Mouse (Mus musculus) stomach, embryonic 15.5 days (tissue): ENCODE data around the gene A630095N17Rik. TPM values are rescaled to one million over a fixed set of nuclear protein-coding genes. Genes with fewer than 3 reads are reported as not detected.
A peak's percentile ranks its signal among the peaks of the same experiment; 100 is the strongest.

Experiments
- ATAC-seq: fragments of 200-750 bp; cut with Nextera tagmentation; 2 replicates; pipeline ENCODE4 v1.8.0; 2017; ENCODE audit warnings: low read depth, moderate number of reproducible peaks, moderate TSS enrichment; ENCODE audit not compliant: insufficient read depth, low FRiP score
- H3K27ac ChIP-seq: fragments of 300-500 bp; sonication (generic); 2 replicates; pipeline ENCODE4 v1.5.1; 2015; ENCODE audit warnings: mild to moderate bottlenecking, inconsistent platforms
- H3K27me3 ChIP-seq: fragments of 300-500 bp; sonication (generic); replicated peaks from 2 replicates; pipeline ENCODE4 v1.6.1; 2015; ENCODE audit warnings: inconsistent platforms
- H3K36me3 ChIP-seq: fragments of 300-500 bp; sonication (generic); 2 replicates; pipeline ENCODE4 v1.6.1; 2015; ENCODE audit warnings: inconsistent platforms
- H3K4me1 ChIP-seq: fragments of 300-500 bp; sonication (generic); 2 replicates; pipeline ENCODE4 v1.6.1; 2015; ENCODE audit warnings: inconsistent platforms
- H3K4me2 ChIP-seq: fragments of 300-500 bp; sonication (generic); 2 replicates; pipeline ENCODE4 v1.6.1; 2015; ENCODE audit warnings: mild to moderate bottlenecking, inconsistent platforms
- H3K4me3 ChIP-seq: fragments of 300-500 bp; sonication (generic); replicated peaks from 2 replicates; pipeline ENCODE4 v1.5.1; 2015; ENCODE audit warnings: inconsistent platforms
- H3K9ac ChIP-seq: fragments of 300-500 bp; sonication (generic); 2 replicates; pipeline ENCODE4 v1.6.1; 2015; ENCODE audit warnings: inconsistent platforms
- H3K9me3 ChIP-seq: fragments of 300-500 bp; sonication (generic); 2 replicates; pipeline ENCODE4 v1.6.1; 2016; ENCODE audit warnings: inconsistent platforms
- WGBS: fragments of 180-500 bp; shearing (Covaris S2); methylation state at CpG from one replicate; pipeline ENCODE4 v1.1.7; 2015; 5-methylcytosine and 5-hydroxymethylcytosine counted together
- microRNA-seq: library from miRNA; unstranded; fragments of <30 nt; microRNA quantifications from one replicate; pipeline ENCODE4, GENCODE M21; 2016
- polyA plus RNA-seq: library from polyadenylated mRNA; unstranded; fragments of >200 nt; fragmentation: Nextera tagmentation; extraction: Ambion mirVana; gene quantifications from 2 replicates; pipeline ENCODE4 v1.2.1, GENCODE M21; 2015

The A630095N17Rik gene
- polyA plus RNA-seq, 1 experiment from 2014 or later, result not detected

DNA sequence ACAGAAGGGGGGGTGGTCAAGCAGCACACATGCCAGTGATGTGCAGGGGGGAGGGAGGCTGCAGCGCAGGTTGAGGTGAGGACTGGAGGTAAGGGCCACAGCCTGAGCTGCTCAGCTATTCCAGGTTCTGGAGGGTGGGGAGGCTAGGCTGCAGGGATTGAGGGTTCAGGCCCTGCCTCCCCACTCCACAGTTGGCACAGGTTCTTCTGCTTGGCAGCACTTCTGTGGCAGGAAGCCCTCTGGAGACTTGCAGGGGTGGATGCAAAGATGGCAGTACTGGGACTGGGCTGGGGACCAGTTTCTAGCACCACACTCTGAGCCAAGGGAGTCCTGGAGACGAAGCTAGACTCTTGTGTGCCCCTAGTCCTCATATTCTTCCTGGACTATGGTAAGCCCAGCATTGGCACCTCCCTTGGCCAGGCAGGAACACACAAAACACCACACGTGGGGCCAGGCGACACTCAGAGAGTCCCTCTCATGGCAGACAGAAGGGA, 50.5 kb downstream of the A630095N17Rik start:
- Histone ChIP-seq H3K27me3 (no peaks in the 10 kb centered on the region), H3K9me3 (no peaks in the 10 kb centered on the region), H3K36me3 (peaks cover 26% of the 10 kb centered on the region), H3K4me1 (peaks cover 14% of the 10 kb centered on the region), H3K4me3 (no peak overlapping the region), H3K9ac (no peak overlapping the region), H3K27ac (no peak overlapping the region), H3K4me2 (no peak overlapping the region)
- WGBS, result 89% methylated on average over 4 of the region's 4 CpGs
- no peak for ATAC-seq

DNA sequence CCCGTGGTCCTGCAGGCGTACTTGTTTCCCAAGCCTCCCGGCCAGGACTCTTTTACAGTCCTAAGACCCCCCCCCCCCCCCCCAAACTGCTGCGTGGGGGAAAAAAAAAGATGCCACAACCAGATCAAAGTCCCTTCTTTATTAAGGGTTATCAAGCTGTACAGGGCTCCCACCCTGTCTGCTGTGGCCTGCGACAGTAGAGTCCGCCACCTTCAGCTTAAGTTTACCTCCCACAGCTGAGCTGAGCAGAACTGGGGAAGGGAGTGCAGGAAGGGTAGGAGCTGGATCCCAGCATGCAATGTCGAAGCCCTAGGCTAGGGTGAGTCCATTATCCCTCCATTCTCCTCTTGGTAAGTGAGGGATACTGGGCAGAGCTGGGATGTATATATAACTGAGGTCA, 51.2 kb downstream of the A630095N17Rik start:
- Histone ChIP-seq H3K36me3 (peaks cover 23% of the 10 kb centered on the region), H3K9me3 (no peaks in the 10 kb centered on the region), H3K4me3 (peak overlapping the region; percentile 62; the same call in 1 of the 2 replicates), H3K4me1 (peaks cover 14% of the 10 kb centered on the region), H3K4me2 (peak overlapping the region; percentile 99), H3K9ac (no peak overlapping the region), H3K27ac (no peak overlapping the region), H3K27me3 (no peaks in the 10 kb centered on the region)
- no peak for ATAC-seq
- 31% methylated on average over 7 of the region's 7 CpGs for WGBS

DNA sequence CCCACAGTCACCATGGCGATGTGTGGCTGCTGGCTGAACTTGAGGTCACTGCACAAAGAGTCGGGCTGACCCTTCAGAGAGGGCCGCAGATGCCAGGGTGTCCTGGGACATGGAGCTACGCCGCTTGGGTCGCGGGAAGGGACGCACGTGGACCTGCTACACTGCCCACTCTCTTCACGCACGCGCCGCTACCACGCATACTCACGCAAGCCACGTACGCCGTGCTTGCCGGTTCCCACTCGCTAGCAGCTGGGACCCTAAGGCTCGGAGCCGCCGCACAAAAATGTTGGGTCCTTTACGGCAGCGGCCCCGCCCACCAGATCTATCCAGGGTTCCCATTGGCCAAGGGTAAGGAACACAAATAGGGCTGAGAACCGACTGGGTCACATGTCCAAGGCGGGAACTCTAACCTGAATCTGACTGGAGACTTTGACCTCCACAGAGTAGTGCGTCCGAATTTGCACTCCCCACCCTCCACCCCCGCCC, 51.8 kb downstream of the A630095N17Rik start, which contains the start of gene Abcb6:
TSS of gene Abcb6 (minus strand) at position 288 of the 486 bp plus-strand sequence.
- Histone ChIP-seq H3K4me1 (peaks cover 14% of the 10 kb centered on the region), H3K36me3 (peaks cover 17% of the 10 kb centered on the region), H3K9me3 (no peaks in the 10 kb centered on the region), H3K27me3 (no peaks in the 10 kb centered on the region), H3K4me3 (peak within 1 kb of the TSS; percentile 62), H3K27ac (peak within 1 kb of the TSS; percentile 57), H3K4me2 (peak within 1 kb of the TSS; percentile 99), H3K9ac (peak within 1 kb of the TSS; percentile 53)
- peak; percentile 90 for ATAC-seq
- WGBS, result under 1% methylated on average over 31 of the region's 31 CpGs

DNA sequence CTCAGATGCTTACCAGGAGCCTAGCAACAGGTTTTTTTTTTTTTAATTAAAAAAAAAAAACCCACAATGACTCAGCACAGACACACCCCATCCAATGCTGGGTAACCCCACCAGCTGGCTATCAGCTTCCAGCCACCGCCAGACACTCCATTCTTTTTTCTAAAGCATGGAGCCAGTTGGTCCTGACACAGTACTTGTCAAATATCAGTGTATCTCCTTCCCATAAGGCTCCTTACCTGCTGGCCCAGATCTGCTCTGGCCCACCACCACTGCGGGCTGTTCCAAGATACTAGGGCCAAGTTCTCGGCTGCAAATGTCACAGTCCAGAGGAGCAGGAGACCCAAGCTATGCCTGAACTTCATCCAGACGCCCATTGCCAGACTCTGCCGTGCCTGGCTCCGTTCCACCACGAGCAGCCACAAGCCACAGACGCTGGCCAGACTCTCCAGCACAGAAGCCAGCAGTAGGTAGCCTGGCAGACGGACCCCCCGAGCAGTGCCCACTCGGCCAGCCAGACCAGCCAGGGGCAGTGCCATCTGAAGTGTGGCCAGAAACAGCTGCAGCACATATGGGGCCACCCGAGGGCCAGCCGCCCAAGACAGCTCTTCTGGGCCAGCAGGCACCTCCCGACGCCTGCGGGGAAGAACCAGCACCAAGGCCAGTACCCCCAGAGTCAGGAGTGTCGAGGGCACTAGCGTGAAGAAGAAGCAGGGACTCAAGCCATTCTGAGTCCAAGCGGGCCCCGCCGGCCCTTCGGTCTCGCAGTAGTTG, 52.4 kb downstream of the A630095N17Rik start:
- H3K27ac ChIP-seq, result peak overlapping the region; percentile 57
- H3K4me2 ChIP-seq, result peak overlapping the region; percentile 99
- peak overlapping the region; percentile 53 for H3K9ac ChIP-seq
- H3K36me3 ChIP-seq, result peaks cover 12% of the 10 kb centered on the region
- no peaks in the 10 kb centered on the region for H3K27me3 ChIP-seq
- H3K9me3 ChIP-seq, result no peaks in the 10 kb centered on the region
- WGBS, result 6% methylated on average over 23 of the region's 23 CpGs
- peak; percentile 54 for ATAC-seq
- H3K4me1 ChIP-seq, result peaks cover 14% of the 10 kb centered on the region
- H3K4me3 ChIP-seq, result peak overlapping the region; percentile 62

Small RNAs within 50 kb of the gene (microRNA-seq; reads per million reads assigned to microRNA genes)
- gene Gm27943, result not detected

Other genes starting within 250 kb of the A630095N17Rik start
- gene Nhej1, start 106.9 kb downstream of the A630095N17Rik start, polyA plus RNA-seq, result 8.6 and 9.5 TPM in 2 replicates
- 0.49 and 0.86 TPM in 2 replicates for gene Slc23a3, start 98.2 kb downstream of the A630095N17Rik start, polyA plus RNA-seq
- 38.8 and 44.9 TPM in 2 replicates for gene Cnppd1, start 89.4 kb downstream of the A630095N17Rik start, polyA plus RNA-seq
- 43.8 and 47.8 TPM in 2 replicates for gene Retreg2, start 89.3 kb downstream of the A630095N17Rik start, polyA plus RNA-seq
- 41.0 and 41.2 TPM in 2 replicates for gene Zfand2b, start 63.5 kb downstream of the A630095N17Rik start, polyA plus RNA-seq
- 23.9 and 26.8 TPM in 2 replicates for gene Abcb6, start 51.7 kb downstream of the A630095N17Rik start, polyA plus RNA-seq
- 24.7 and 26.7 TPM in 2 replicates for gene Ankzf1, start 40.0 kb downstream of the A630095N17Rik start, polyA plus RNA-seq
- gene Atg9a, start 39.9 kb downstream of the A630095N17Rik start, polyA plus RNA-seq, result 26.5 and 27.0 TPM in 2 replicates
- gene Glb1l, start 21.3 kb downstream of the A630095N17Rik start, polyA plus RNA-seq, result 15.5 and 17.1 TPM in 2 replicates
- gene Stk16, start 21.3 kb downstream of the A630095N17Rik start, polyA plus RNA-seq, result 120 and 132 TPM in 2 replicates
- gene Tuba4a, start 12.2 kb downstream of the A630095N17Rik start, polyA plus RNA-seq, result 142 and 145 TPM in 2 replicates
- gene Dnajb2, start 4.3 kb upstream of the A630095N17Rik start, polyA plus RNA-seq, result 34.9 and 35.9 TPM in 2 replicates
- gene Ptprn, start 32.4 kb upstream of the A630095N17Rik start, polyA plus RNA-seq, result 2.4 and 2.8 TPM in 2 replicates
- 7.5 and 9.6 TPM in 2 replicates for gene Resp18, start 46.3 kb upstream of the A630095N17Rik start, polyA plus RNA-seq
- gene Dnpep, start 85.9 kb upstream of the A630095N17Rik start, polyA plus RNA-seq, result 123 and 137 TPM in 2 replicates
- 92.1 and 93.2 TPM in 2 replicates for gene Des, start 128.2 kb upstream of the A630095N17Rik start, polyA plus RNA-seq
- gene Speg, start 143.2 kb upstream of the A630095N17Rik start, polyA plus RNA-seq, result 45.2 and 49.1 TPM in 2 replicates
- 103 TPM in 2 replicates for gene Gmppa, start 203.8 kb upstream of the A630095N17Rik start, polyA plus RNA-seq
- 2.0 and 2.1 TPM in 2 replicates for gene Asic4, start 218.3 kb upstream of the A630095N17Rik start, polyA plus RNA-seq
- gene Chpf, start 247.2 kb upstream of the A630095N17Rik start, polyA plus RNA-seq, result 40.9 and 41.9 TPM in 2 replicates
- 2.3 and 2.7 TPM in 2 replicates for gene Tmem198, start 247.4 kb upstream of the A630095N17Rik start, polyA plus RNA-seq